Mouse (Mus musculus) hindbrain, embryonic 12.5 days (tissue): ENCODE data around the gene Mical2. TPM values are rescaled to one million over a fixed set of nuclear protein-coding genes. Genes with fewer than 3 reads are reported as not detected.

Source experiments
- ATAC-seq: fragments of 200-750 bp; cut with Nextera tagmentation; 2 replicates; pipeline ENCODE4 v1.8.0; 2017; ENCODE audit warnings: moderate TSS enrichment; ENCODE audit not compliant: low FRiP score
- H3K27ac ChIP-seq: fragments of 300-500 bp; sonication (generic); 2 replicates; pipeline ENCODE4 v1.5.1; 2016; ENCODE audit warnings: mild to moderate bottlenecking
- H3K27me3 ChIP-seq: fragments of 300-500 bp; sonication (generic); 2 replicates; pipeline ENCODE4 v1.6.1; 2016; ENCODE audit warnings: mild to moderate bottlenecking
- H3K36me3 ChIP-seq: fragments of 300-500 bp; sonication (generic); 2 replicates; pipeline ENCODE4 v1.6.1; 2016; ENCODE audit warnings: mild to moderate bottlenecking
- H3K4me1 ChIP-seq: fragments of 300-500 bp; sonication (generic); 2 replicates; pipeline ENCODE4 v1.6.1; 2016
- H3K4me2 ChIP-seq: fragments of 300-500 bp; sonication (generic); replicated peaks from 2 replicates; pipeline ENCODE4 v1.6.1; 2016; ENCODE audit warnings: mild to moderate bottlenecking
- H3K4me3 ChIP-seq: fragments of 300-500 bp; sonication (generic); 2 replicates; pipeline ENCODE4 v1.5.1; 2016; ENCODE audit warnings: mild to moderate bottlenecking
- H3K9ac ChIP-seq: fragments of 300-500 bp; sonication (generic); 2 replicates; pipeline ENCODE4 v1.6.1; 2016; ENCODE audit warnings: mild to moderate bottlenecking, moderate library complexity
- H3K9me3 ChIP-seq: fragments of 300-500 bp; sonication (generic); replicated peaks from 2 replicates; pipeline ENCODE4 v1.6.1; 2016; ENCODE audit warnings: mild to moderate bottlenecking
- WGBS: fragments of 180-500 bp; shearing (Covaris S2); methylation state at CpG from one replicate; pipeline ENCODE4 v1.1.7; 2016; 5-methylcytosine and 5-hydroxymethylcytosine counted together
- polyA plus RNA-seq: library from polyadenylated mRNA; unstranded; fragments of >200 nt; fragmentation: Nextera tagmentation; extraction: Ambion mirVana; gene quantifications from 2 replicates; pipeline ENCODE4 v1.2.1, GENCODE M21; 2016

The Mical2 gene
- polyA plus RNA-seq, 1 experiment from 2014 or later = 1.6 TPM

DNA sequence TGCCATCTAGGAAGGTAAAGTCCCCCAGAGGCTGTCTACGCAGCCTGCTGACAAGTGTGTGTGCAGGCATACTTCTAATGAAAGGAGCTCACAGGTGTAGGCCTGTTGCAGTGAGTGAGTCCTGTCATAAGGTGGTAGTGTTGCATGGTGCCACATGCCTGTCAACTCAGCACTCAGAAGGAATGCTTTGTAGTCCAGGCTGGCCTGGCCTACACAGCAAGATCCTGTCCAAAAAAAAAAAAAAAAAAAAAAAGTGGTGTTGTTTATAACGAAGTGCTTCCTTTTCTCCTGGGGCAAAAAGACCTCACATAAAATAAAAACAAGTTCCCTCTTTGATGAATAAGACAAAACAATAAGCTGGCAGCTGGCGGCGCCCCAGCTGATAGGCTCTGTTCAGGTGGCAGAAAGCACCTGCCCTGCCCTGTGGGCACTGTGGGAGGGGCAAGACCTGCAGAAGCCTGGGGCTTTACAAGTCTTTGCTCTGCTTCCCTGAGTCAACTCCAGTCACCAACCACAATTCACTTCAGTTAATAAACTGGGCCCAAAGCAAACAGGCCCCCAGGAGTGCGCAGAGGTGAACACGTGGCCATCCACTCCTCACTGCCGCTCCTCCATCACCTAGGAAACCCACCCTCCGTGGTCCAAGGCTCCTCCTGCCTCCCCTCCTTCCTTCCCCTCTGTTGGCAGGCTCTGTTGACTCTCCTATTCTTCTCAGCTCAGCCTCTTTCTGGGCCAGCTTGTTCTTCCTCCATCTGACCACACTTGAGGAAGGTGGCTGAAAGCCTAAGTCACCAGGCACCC lies 12.5 kb upstream of the Mical2 start:
- Histone ChIP-seq H3K4me2 (no peak overlapping the region), H3K9ac (no peak overlapping the region), H3K27ac (no peak overlapping the region), H3K4me1 (peaks cover 7% of the 10 kb centered on the region), H3K4me3 (no peak overlapping the region), H3K27me3 (no peaks in the 10 kb centered on the region; the same call in 1 of the 2 replicates), H3K36me3 (no peaks in the 10 kb centered on the region), H3K9me3 (no peaks in the 10 kb centered on the region)
- ATAC-seq = 0 out of 2 replicates have a peak, but pooled peaks have one; percentile 38
- 42% methylated on average over 8 of the region's 8 CpGs for WGBS

- H3K4me1 ChIP-seq = peaks cover 7% of the 10 kb centered on the region
- no peaks in the 10 kb centered on the region for H3K9me3 ChIP-seq
- 80% methylated on average over 3 of the region's 3 CpGs for WGBS
- H3K36me3 ChIP-seq = no peaks in the 10 kb centered on the region
- H3K4me3 ChIP-seq = no peak overlapping the region
- no peak overlapping the region for H3K4me2 ChIP-seq
- H3K9ac ChIP-seq = no peak overlapping the region
- ATAC-seq = no peak
- no peaks in the 10 kb centered on the region; the same call in 1 of the 2 replicates for H3K27me3 ChIP-seq
- no peak overlapping the region for H3K27ac ChIP-seq
Measured at GRCm38 (mm10) chr7:112215871-112216270, 9.8 kb upstream of the Mical2 start.

DNA sequence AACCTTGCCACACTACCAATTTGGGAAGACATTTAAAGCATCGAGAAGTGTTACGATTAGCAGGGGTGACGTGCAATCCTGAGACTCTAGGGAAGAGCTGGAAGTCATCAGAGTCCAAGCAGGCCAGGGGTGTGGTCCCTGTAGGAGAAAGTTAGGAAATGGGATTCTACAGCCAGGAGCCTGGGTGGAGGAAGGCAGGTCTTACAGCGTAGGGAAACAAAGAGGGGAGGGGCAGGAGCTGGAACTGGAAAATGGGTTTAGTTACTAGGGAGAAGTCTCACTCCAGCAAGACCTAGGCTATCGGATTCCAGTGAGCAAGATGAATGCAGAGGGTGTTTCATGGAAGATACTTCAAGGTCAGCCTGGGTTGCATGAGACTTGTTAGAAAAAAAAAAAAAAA lies 8.9 kb upstream of the Mical2 start:
- H3K27ac ChIP-seq = no peak overlapping the region
- H3K9me3 ChIP-seq = no peaks in the 10 kb centered on the region
- no peaks in the 10 kb centered on the region for H3K36me3 ChIP-seq
- H3K4me2 ChIP-seq = no peak overlapping the region
- H3K9ac ChIP-seq = no peak overlapping the region
- no peak for ATAC-seq
- H3K4me3 ChIP-seq = no peak overlapping the region
- 74% methylated on average over 5 of the region's 5 CpGs for WGBS
- no peaks in the 10 kb centered on the region; the same call in 1 of the 2 replicates for H3K27me3 ChIP-seq
- H3K4me1 ChIP-seq = peaks cover 7% of the 10 kb centered on the region

- Histone ChIP-seq H3K27me3 (no peaks in the 10 kb centered on the region; the same call in 1 of the 2 replicates), H3K27ac (no peak overlapping the region), H3K4me3 (no peak overlapping the region), H3K9ac (no peak overlapping the region), H3K36me3 (no peaks in the 10 kb centered on the region), H3K9me3 (no peaks in the 10 kb centered on the region), H3K4me2 (no peak overlapping the region), H3K4me1 (peaks cover 7% of the 10 kb centered on the region)
- no peak for ATAC-seq
- WGBS = 66% methylated on average over 6 of the region's 6 CpGs
Measured at GRCm38 (mm10) chr7:112217208-112217607, 8.4 kb upstream of the Mical2 start.

- peaks cover 19% of the 10 kb centered on the region for H3K4me1 ChIP-seq
- H3K27ac ChIP-seq = no peak overlapping the region
- H3K9ac ChIP-seq = no peak overlapping the region
- no peak overlapping the region for H3K4me3 ChIP-seq
- H3K9me3 ChIP-seq = no peaks in the 10 kb centered on the region
- 70% methylated on average over 7 of the region's 7 CpGs for WGBS
- H3K27me3 ChIP-seq = peaks cover 41% of the 10 kb centered on the region
- H3K4me2 ChIP-seq = no peak overlapping the region
- no peak for ATAC-seq
- H3K36me3 ChIP-seq = no peaks in the 10 kb centered on the region
Measured at GRCm38 (mm10) chr7:112222733-112223524, 2.7 kb upstream of the Mical2 start.

DNA sequence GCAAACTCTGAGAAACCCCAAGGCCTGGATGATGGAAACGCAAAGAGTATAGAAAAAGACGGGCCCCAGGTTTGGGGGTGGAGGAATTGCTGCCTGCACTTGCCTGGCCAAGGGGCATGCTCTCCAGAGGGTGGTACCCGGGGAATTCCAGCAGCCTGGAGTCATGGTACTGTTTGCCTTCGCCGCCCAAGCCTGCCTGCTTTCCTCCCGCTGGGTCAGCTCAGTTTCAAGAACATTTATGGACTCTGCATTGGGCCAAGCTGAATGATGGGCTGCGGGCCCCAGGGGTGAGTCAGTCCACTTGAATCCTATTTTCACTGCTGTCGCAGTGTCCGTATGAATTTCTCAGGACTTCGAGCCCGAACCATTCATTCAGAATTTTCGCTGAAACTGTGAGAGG lies 802 bp upstream of the Mical2 start:
- H3K4me3 ChIP-seq = no peak overlapping the region
- no peak overlapping the region for H3K9ac ChIP-seq
- H3K4me1 ChIP-seq = peaks cover 19% of the 10 kb centered on the region
- H3K36me3 ChIP-seq = no peaks in the 10 kb centered on the region
- no peak for ATAC-seq
- H3K27ac ChIP-seq = no peak overlapping the region
- WGBS = 69% methylated on average over 12 of the region's 12 CpGs
- H3K9me3 ChIP-seq = no peaks in the 10 kb centered on the region
- H3K27me3 ChIP-seq = peaks cover 42% of the 10 kb centered on the region
- H3K4me2 ChIP-seq = 0 out of 2 replicates have a peak overlapping the region, but pooled peaks have one; percentile 96

DNA sequence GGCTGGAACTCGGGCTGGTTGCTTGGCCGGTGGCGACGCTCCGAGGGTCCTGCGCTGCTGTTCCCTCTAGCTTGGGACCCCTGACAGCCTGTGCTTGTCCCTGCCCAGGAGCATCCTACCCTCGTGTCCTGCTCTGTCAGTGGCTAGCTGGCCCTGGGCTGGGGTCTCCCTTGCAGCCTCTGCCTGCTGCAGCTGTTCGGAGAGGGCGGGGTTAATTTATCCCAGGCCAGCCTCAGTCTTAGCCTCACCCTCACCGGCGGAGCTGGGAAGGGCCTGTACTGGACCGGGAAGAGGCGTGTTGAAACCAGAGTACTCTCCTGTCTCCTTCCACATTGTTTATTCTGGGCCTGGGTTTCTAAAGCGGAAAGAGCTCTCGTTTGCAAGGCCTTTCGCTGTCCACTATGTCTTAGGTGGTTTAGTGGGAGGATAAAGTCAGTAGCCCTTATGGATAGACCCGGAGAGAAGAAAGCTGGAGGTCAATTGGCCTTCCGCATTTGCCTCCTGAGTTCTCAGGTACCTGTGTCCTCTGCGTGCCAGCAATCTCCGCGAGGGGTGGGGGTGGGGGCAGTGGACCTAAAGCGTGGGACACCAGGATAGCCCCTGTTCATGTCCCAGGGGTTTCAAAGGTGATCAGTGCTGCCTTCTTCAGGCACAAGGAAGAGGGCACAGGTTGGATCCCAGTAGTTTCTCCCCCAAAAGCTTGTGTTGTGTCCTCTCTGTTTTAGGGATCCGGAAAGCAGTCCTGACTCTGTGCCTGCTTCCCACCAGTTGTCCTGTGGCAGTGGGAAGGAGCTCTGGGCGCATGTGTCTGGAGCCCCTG lies 1.0 kb downstream of the Mical2 start:
- no peaks in the 10 kb centered on the region for H3K9me3 ChIP-seq
- peaks cover 19% of the 10 kb centered on the region for H3K4me1 ChIP-seq
- H3K4me3 ChIP-seq = peak overlapping the region; percentile 59
- peak overlapping the region; percentile 96 for H3K4me2 ChIP-seq
- H3K9ac ChIP-seq = peak overlapping the region; percentile 67
- H3K27ac ChIP-seq = no peak overlapping the region
- peak; percentile 26; the same call in 1 of the 2 replicates for ATAC-seq
- 4% methylated on average over 24 of the region's 24 CpGs for whole genome bisulfite sequencing
- H3K27me3 ChIP-seq = peaks cover 42% of the 10 kb centered on the region
- no peaks in the 10 kb centered on the region for H3K36me3 ChIP-seq

- Histone ChIP-seq H3K36me3 (no peaks in the 10 kb centered on the region), H3K4me2 (no peak overlapping the region), H3K4me1 (peaks cover 19% of the 10 kb centered on the region), H3K9me3 (no peaks in the 10 kb centered on the region), H3K4me3 (no peak overlapping the region), H3K27ac (no peak overlapping the region), H3K27me3 (peaks cover 42% of the 10 kb centered on the region), H3K9ac (no peak overlapping the region)
- WGBS = 17% methylated on average over 6 of the region's 6 CpGs
- no peak for ATAC-seq
Measured at GRCm38 (mm10) chr7:112227266-112227562, 1.6 kb downstream of the Mical2 start.

- ATAC-seq = no peak
- Histone ChIP-seq H3K4me3 (no peak overlapping the region), H3K9me3 (no peaks in the 10 kb centered on the region), H3K4me2 (no peak overlapping the region), H3K9ac (no peak overlapping the region), H3K27me3 (peaks cover 36% of the 10 kb centered on the region), H3K4me1 (peaks cover 27% of the 10 kb centered on the region), H3K36me3 (no peaks in the 10 kb centered on the region), H3K27ac (no peak overlapping the region)
- WGBS = 62% methylated on average over 20 of the region's 20 CpGs
Measured at GRCm38 (mm10) chr7:112228827-112229498, 3.3 kb downstream of the Mical2 start.

GRCm38 (mm10) chr7:112231731-112232130 lies 6.1 kb downstream of the Mical2 start:
- WGBS = 83% methylated on average over 7 of the region's 7 CpGs
- no peak overlapping the region for H3K27ac ChIP-seq
- no peak overlapping the region for H3K4me3 ChIP-seq
- no peaks in the 10 kb centered on the region for H3K9me3 ChIP-seq
- no peak overlapping the region for H3K9ac ChIP-seq
- H3K36me3 ChIP-seq = no peaks in the 10 kb centered on the region
- no peak for ATAC-seq
- no peak overlapping the region for H3K4me2 ChIP-seq
- H3K4me1 ChIP-seq = peaks cover 19% of the 10 kb centered on the region
- H3K27me3 ChIP-seq = peaks cover 14% of the 10 kb centered on the region

GRCm38 (mm10) chr7:112233345-112234005 lies 7.8 kb downstream of the Mical2 start:
- peak; percentile 71 for ATAC-seq
- 33% methylated on average over 7 of the region's 7 CpGs for WGBS
- Histone ChIP-seq H3K27me3 (no peaks in the 10 kb centered on the region; the same call in 1 of the 2 replicates), H3K9me3 (no peaks in the 10 kb centered on the region), H3K4me1 (peaks cover 21% of the 10 kb centered on the region), H3K4me3 (no peak overlapping the region), H3K4me2 (no peak overlapping the region), H3K27ac (no peak overlapping the region), H3K9ac (no peak overlapping the region), H3K36me3 (no peaks in the 10 kb centered on the region)
